Mouse (Mus musculus) C2C12 (cell line): ENCODE measurements around the gene Clpp. TPM values are rescaled to one million over a fixed set of nuclear protein-coding genes. Genes with fewer than 3 reads are reported as not detected.

ENCODE experiments used
- H3K27me3 ChIP-seq: one replicate; pipeline ENCODE4 v1.6.1; 2011; ENCODE audit not compliant: control insufficient read depth, insufficient read depth, insufficient read length
- H3K36me3 ChIP-seq: one replicate; pipeline ENCODE4 v1.6.1; 2011; ENCODE audit not compliant: control insufficient read depth, insufficient read depth
- H3K4me3 ChIP-seq: one replicate; pipeline ENCODE4 v1.5.1; 2011; ENCODE audit warnings: mild to moderate bottlenecking, control low read depth; ENCODE audit not compliant: poor library complexity, insufficient read depth, severe bottlenecking
- H3K79me2 ChIP-seq: one replicate; pipeline ENCODE4 v1.6.1; 2011; ENCODE audit not compliant: control insufficient read depth, insufficient read depth
- H3K79me3 ChIP-seq: one replicate; pipeline ENCODE4 v1.6.1; 2011; ENCODE audit warnings: low read depth, control low read depth
- H3ac ChIP-seq: one replicate; pipeline ENCODE3; 2011; ENCODE audit warnings: low read depth; ENCODE audit not compliant: control insufficient read depth, insufficient read length
- CEBPB ChIP-seq: IDR thresholded peaks from one replicate; pipeline ENCODE4 v1.6.1; 2011; ENCODE audit warnings: low read depth, mild to moderate bottlenecking, control low read depth, moderate library complexity
- CTCF ChIP-seq: IDR thresholded peaks from one replicate; pipeline ENCODE4 v1.5.1; 2011; ENCODE audit not compliant: control insufficient read depth, insufficient read depth, insufficient read length
- FOSL1 ChIP-seq: IDR thresholded peaks from one replicate; pipeline ENCODE4 v1.8.0; 2011; ENCODE audit warnings: mild to moderate bottlenecking, low read length; ENCODE audit not compliant: poor library complexity, insufficient read depth, severe bottlenecking
- MAX ChIP-seq: IDR thresholded peaks from one replicate; pipeline ENCODE4 v1.6.1; 2011; ENCODE audit warnings: mild to moderate bottlenecking, control low read depth
- MYOD1 ChIP-seq: IDR thresholded peaks from one replicate; pipeline ENCODE4 v1.6.1; 2011; ENCODE audit warnings: low read depth; ENCODE audit not compliant: control insufficient read depth, insufficient read length
- MYOG ChIP-seq: IDR thresholded peaks from one replicate; pipeline ENCODE4 v1.6.1; 2011; ENCODE audit not compliant: control insufficient read depth, insufficient read length; ENCODE audit errors: extremely low read depth
- USF1 ChIP-seq: IDR thresholded peaks from one replicate; pipeline ENCODE4 v1.6.1; 2011; ENCODE audit warnings: low read depth, mild to moderate bottlenecking, control low read depth, moderate library complexity
- polyA plus RNA-seq: library from polyadenylated mRNA; unstranded; fragments of >200 nt; fragmentation: generic; extraction: Trizol; gene quantifications from one replicate; pipeline ENCODE4 v1.2.1, GENCODE M21; 2012; ENCODE audit warnings: missing spikeins

The Clpp gene
- polyA plus RNA-seq, 1 experiment, result 153 TPM

DNA sequence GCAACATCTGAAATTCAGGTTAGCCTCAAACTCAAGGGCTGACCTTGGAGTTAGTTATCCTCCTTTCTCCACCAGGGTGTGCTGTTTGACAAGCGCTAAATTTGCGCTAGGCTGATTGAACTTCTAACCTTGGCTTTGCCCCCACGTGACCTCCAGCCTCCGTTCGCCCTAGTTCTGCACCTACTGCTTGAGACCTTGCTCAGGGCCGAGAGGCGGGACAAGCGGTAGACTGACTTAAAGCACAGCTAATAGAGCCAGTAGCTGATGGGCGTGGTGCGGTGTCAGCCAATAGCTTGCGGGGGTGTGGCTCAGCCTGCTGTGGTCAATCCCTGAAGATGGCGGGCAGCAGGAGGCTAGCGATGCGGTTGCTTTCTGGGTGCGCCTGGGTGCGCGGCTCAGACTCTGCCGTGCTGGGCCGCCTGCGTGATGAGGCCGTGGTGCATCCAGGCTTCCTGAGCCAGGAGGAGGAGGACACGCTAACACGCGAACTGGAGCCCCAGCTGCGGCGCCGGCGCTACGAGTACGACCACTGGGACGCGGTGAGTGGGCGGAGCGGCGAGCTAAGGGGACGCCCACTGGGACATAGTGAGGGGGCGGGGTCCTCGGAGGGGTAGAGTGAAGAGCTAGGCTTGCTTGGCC, 7.0 kb downstream of the Clpp start, which contains the start of gene Alkbh7:
Alkbh7 (plus strand) TSS at position 311 of the 639 bp plus-strand sequence.
- Histone ChIP-seq H3K79me2 (peaks cover 7% of the 10 kb centered on the region), H3ac (peak within 1 kb of the TSS; percentile 73), H3K27me3 (no peaks in the 10 kb centered on the region), H3K4me3 (peak within 1 kb of the TSS; percentile 51), H3K79me3 (peaks cover 7% of the 10 kb centered on the region), H3K36me3 (peaks cover 39% of the 10 kb centered on the region)
- TF ChIP-seq MYOG, result no peak
- TF ChIP-seq MAX, result peak; percentile 87
- TF ChIP-seq MYOD1, result no peak
- peak; percentile 23 for TF ChIP-seq CTCF
- no peak for TF ChIP-seq CEBPB
- TF ChIP-seq FOSL1, result no peak
- peak; percentile 99 for TF ChIP-seq USF1

DNA sequence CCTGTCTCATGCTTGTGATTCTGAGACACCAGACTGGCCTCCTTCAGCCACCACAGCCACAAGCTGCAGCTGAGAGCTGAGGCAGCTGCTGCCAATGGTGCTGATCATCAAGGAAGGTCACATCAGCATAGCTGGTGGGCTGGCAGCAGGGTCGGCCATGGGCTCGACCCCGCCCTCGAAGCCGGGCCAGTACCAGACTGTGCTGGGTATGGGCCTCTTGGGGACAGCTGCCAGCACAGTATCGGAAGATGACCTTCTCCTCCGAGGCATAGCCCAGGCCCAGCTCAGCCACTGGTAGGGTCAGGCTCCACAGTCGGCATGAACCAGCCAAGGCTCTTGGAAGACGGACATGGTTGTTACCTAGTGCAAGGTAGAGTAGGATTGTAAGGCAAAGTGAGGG, 9.3 kb downstream of the Clpp start:
- Histone ChIP-seq H3ac (no peak overlapping the region), H3K79me2 (no peaks in the 10 kb centered on the region), H3K27me3 (no peaks in the 10 kb centered on the region), H3K36me3 (peaks cover 39% of the 10 kb centered on the region), H3K79me3 (peaks cover 2% of the 10 kb centered on the region), H3K4me3 (no peak overlapping the region)
- TF ChIP-seq USF1, result no peak
- TF ChIP-seq MYOG, result no peak
- TF ChIP-seq MYOD1, result no peak
- TF ChIP-seq CEBPB, result no peak

DNA sequence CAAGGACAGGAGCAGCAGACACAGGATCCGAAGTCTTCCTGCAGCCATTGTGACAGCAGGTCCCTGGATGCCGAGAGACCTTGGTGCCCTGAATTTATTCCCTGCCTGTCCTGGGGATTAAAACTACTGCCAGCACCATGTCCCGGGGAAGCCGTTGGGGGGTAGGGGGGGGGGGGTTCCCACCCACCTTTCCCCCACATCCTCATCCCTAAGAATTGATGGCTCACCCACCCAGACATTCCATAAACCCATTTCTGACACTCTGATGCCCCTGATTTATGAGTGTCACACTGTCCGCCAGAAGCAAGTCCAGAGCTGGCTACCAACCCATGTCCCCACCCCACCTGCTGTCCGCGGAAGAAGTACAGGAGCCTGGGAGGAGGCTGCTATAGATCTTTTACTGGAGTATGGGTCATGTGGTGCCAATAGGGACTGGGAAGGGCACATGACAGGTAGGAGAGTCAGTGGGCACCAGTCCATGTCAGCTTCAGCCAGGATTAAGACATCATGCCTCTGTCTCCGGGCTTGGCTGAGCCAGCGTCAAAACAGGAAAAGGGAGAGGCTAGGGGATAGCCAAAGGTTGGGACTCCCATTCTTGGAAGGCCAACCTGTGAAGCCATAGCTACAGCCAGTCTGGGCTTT, 10.0 kb downstream of the Clpp start, which contains the start of gene Pspn:
Pspn (minus strand) TSS at position 51 of the 642 bp plus-strand sequence.
- no peak within 1 kb of the TSS for H3ac ChIP-seq
- H3K4me3 ChIP-seq, result no peak within 1 kb of the TSS
- no peaks in the 10 kb centered on the region for H3K27me3 ChIP-seq
- TF ChIP-seq USF1 (no peak), CEBPB (no peak), FOSL1 (no peak), MYOD1 (no peak), MAX (no peak), MYOG (no peak), CTCF (no peak)
- H3K36me3 ChIP-seq, result peaks cover 36% of the 10 kb centered on the region
- H3K79me3 ChIP-seq, result peaks cover 2% of the 10 kb centered on the region
- no peaks in the 10 kb centered on the region for H3K79me2 ChIP-seq

DNA sequence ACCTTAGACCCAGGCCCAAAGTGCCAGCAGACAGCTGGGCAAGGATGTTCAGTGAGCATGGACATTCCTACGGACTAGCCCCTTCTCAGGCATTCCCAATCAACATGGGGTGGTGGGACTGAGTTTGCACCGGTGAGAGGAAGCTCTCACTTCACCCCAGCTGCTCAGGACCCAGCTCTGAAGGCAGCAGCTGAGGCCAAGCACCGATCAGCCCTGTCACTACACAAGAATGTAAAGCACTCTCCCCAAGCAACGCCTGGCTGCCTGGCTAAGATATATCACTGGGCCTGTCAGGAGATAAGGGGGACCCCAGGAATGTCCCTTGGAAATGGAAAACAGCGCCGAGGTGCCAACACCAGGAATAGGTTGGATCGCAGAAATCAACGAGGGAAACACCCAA, 11.1 kb downstream of the Clpp start:
- H3K79me2 ChIP-seq, result no peaks in the 10 kb centered on the region
- peaks cover 2% of the 10 kb centered on the region for H3K79me3 ChIP-seq
- no peaks in the 10 kb centered on the region for H3K27me3 ChIP-seq
- no peak overlapping the region for H3ac ChIP-seq
- H3K36me3 ChIP-seq, result peaks cover 35% of the 10 kb centered on the region
- H3K4me3 ChIP-seq, result no peak overlapping the region
- TF ChIP-seq FOSL1, result no peak
- no peak for TF ChIP-seq MAX
- no peak for TF ChIP-seq MYOG
- no peak for TF ChIP-seq CTCF
- no peak for TF ChIP-seq CEBPB
- TF ChIP-seq USF1, result no peak
- no peak for TF ChIP-seq MYOD1

DNA sequence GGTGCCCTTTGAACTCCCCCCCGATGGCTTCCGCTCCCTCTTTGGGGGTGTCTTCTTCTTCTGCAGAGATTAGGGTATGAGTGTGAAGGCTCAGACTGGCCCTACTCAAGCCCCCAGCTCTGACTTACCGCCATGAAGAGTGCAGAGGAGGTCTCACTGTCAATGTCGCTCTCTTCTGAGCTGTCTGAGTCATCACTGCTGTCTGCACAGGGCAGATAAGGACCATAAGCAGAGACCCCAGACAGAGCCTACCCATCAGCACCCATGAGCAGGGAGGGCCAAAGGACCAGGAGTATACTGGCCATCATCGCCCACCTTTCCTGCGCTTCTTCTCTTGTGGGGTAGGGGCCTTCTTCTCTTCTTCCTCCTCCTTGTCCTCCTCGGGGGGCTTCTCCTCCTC, 13.9 kb downstream of the Clpp start:
- Histone ChIP-seq H3K79me2 (peaks cover 4% of the 10 kb centered on the region), H3K27me3 (no peaks in the 10 kb centered on the region), H3K4me3 (no peak overlapping the region), H3K79me3 (peaks cover 2% of the 10 kb centered on the region), H3K36me3 (peaks cover 57% of the 10 kb centered on the region), H3ac (no peak overlapping the region)
- TF ChIP-seq USF1 (no peak), CEBPB (no peak), MYOG (no peak), MYOD1 (no peak), MAX (no peak), CTCF (no peak), FOSL1 (no peak)
